Comparison of ENCODE assay signal across 8 mouse cellular contexts in genomic region chr14:84444276-84444662, GRCm38 (mm10). TPM values are rescaled to one million over a fixed set of nuclear protein-coding genes. Genes with fewer than 3 reads are reported as not detected.
A peak's percentile ranks its signal among the peaks of the same experiment; 100 is the strongest.
DNase-seq lines count a peak whose midpoint lies in the region; ATAC-seq and TF ChIP-seq lines count a peak whose summit lies in the region.

No protein-coding gene starts in this region.

- no peaks in the 10 kb centered on the region for H3K9me3 ChIP-seq in lung, embryonic 14.5 days (ENCODE audit: low read depth, low read length)
- H3K9me3 ChIP-seq in embryonic facial prominence, embryonic 11.5 days (replicated peaks; ENCODE audit: control insufficient read depth, low read length), result no peaks in the 10 kb centered on the region
- no peaks in the 10 kb centered on the region for H3K9me3 ChIP-seq in stomach, embryonic 15.5 days

- no peaks in the 10 kb centered on the region for H3K36me3 ChIP-seq in lung, embryonic 14.5 days (ENCODE audit: insufficient read depth)
- H3K36me3 ChIP-seq in embryonic facial prominence, embryonic 11.5 days (replicated peaks; ENCODE audit: control insufficient read depth, insufficient read depth, low read depth, low read length), result no peaks in the 10 kb centered on the region
- H3K36me3 ChIP-seq in stomach, embryonic 15.5 days, result no peaks in the 10 kb centered on the region

- no peak overlapping the region for H3K27ac ChIP-seq in lung, embryonic 14.5 days (ENCODE audit: low read depth)
- H3K27ac ChIP-seq in embryonic facial prominence, embryonic 11.5 days (replicated peaks; ENCODE audit: low read depth, low read length), result no peak overlapping the region
- H3K27ac ChIP-seq in stomach, embryonic 15.5 days, result no peak overlapping the region

- no peak for TF ChIP-seq CTCF in lung, embryonic 14.5 days (IDR thresholded peaks at IDR 0.05; ENCODE audit: low read depth)

- H3K4me1 ChIP-seq in lung, embryonic 14.5 days (ENCODE audit: insufficient read depth), result no peaks in the 10 kb centered on the region
- no peaks in the 10 kb centered on the region; the same call in 1 of the 2 replicates for H3K4me1 ChIP-seq in embryonic facial prominence, embryonic 11.5 days (ENCODE audit: control insufficient read depth, insufficient read depth, low read length)
- H3K4me1 ChIP-seq in stomach, embryonic 15.5 days, result peaks cover 17% of the 10 kb centered on the region

- DNase-seq in lung, embryonic 14.5 days, result peak; percentile 46
- DNase-seq in lung, postnatal 36 days, result no peak
- peak; percentile 45 for DNase-seq in embryonic facial prominence, embryonic 11.5 days (ENCODE audit: low spot score)
- DNase-seq in heart, postnatal 4 days, result peak; percentile 13
- DNase-seq in layer of hippocampus, postnatal 14 days (ENCODE audit: low spot score in 2 of 2), result peak; percentile 41 to 53
- DNase-seq in mesoderm, embryonic 11.5 days (ENCODE audit: low read depth, low spot score), result peak; percentile 34
- no peak for DNase-seq in ovary, postnatal 14 days (ENCODE audit: low spot score)

- H3K9ac ChIP-seq in lung, embryonic 14.5 days, result peak overlapping the region; percentile 45
- H3K9ac ChIP-seq in embryonic facial prominence, embryonic 11.5 days (replicated peaks; ENCODE audit: low read length), result peak overlapping the region; percentile 22; the same call in 1 of the 2 replicates
- no peak overlapping the region for H3K9ac ChIP-seq in stomach, embryonic 15.5 days

- no peak for ATAC-seq in lung, embryonic 14.5 days (ENCODE audit: insufficient read depth)
- no peak for ATAC-seq in embryonic facial prominence, embryonic 11.5 days (replicated peaks; ENCODE audit: insufficient number of reproducible peaks, low FRiP score, low TSS enrichment, low read depth)
- no peak for ATAC-seq in stomach, embryonic 15.5 days (ENCODE audit: insufficient read depth, low FRiP score, low read depth)

- H3K4me2 ChIP-seq in lung, embryonic 14.5 days, result peak overlapping the region; percentile 89
- H3K4me2 ChIP-seq in embryonic facial prominence, embryonic 11.5 days (ENCODE audit: low read depth, low read length), result peak overlapping the region; percentile 88
- H3K4me2 ChIP-seq in stomach, embryonic 15.5 days, result peak overlapping the region; percentile 91

- peak overlapping the region; percentile 57 for H3K4me3 ChIP-seq in lung, embryonic 14.5 days (ENCODE audit: low read depth, low read length)
- peak overlapping the region; percentile 59 for H3K4me3 ChIP-seq in embryonic facial prominence, embryonic 11.5 days (ENCODE audit: low read depth, low read length)
- peak overlapping the region; percentile 55 for H3K4me3 ChIP-seq in stomach, embryonic 15.5 days (replicated peaks)

- H3K27me3 ChIP-seq in lung, embryonic 14.5 days (ENCODE audit: insufficient read depth, low read length), result peaks cover 19% of the 10 kb centered on the region
- H3K27me3 ChIP-seq in embryonic facial prominence, embryonic 11.5 days (ENCODE audit: control insufficient read depth, insufficient read depth, low read length), result peaks cover 24% of the 10 kb centered on the region
- peaks cover 31% of the 10 kb centered on the region for H3K27me3 ChIP-seq in stomach, embryonic 15.5 days (replicated peaks)

- WGBS in lung, embryonic 14.5 days, result under 1% methylated on average over 21 of the region's 21 CpGs
- WGBS in embryonic facial prominence, embryonic 11.5 days, result under 1% methylated on average over 21 of the region's 21 CpGs
- under 1% methylated on average over 21 of the region's 21 CpGs for WGBS in stomach, embryonic 15.5 days

RNA-seq across cellular contexts. Expression of gene Pcdh17, which starts 0.9 kb away (rescaled TPM):
- polyA plus RNA-seq in lung, embryonic 14.5 days (2014; fragmentation: Nextera tagmentation; extraction: Ambion mirVana), result 20.6 and 21.6 TPM in 2 replicates
- polyA plus RNA-seq in embryonic facial prominence, embryonic 11.5 days (2014; fragmentation: Nextera tagmentation; extraction: Ambion mirVana), result 5.7 and 7.0 TPM in 2 replicates
- 10 to 100 TPM; 20.3 to 21.4 TPM for total RNA-seq in heart, postnatal 4 days (2021)
- total RNA-seq in layer of hippocampus, postnatal 14 days (2021), result 10 to 100 TPM; 40.8 to 42.5 TPM
- 6.2 and 6.6 TPM in 2 replicates for polyA plus RNA-seq in stomach, embryonic 15.5 days (2015; fragmentation: Nextera tagmentation; extraction: Ambion mirVana)

Comparison
In these comparisons a context has a peak if more than half of its experiments do, and no peak if none do; other contexts are left out.
1. DNase-seq: peak in lung, embryonic 14.5 days (single experiment), embryonic facial prominence, embryonic 11.5 days (single experiment), heart, postnatal 4 days (single experiment), layer of hippocampus, postnatal 14 days (2 of 2) and mesoderm, embryonic 11.5 days (single experiment); none in lung, postnatal 36 days (single experiment) and ovary, postnatal 14 days (single experiment).
2. Peak in every context shown above with its lines, with median percentiles within 50 percentile points of each other: H3K4me2 ChIP-seq and H3K4me3 ChIP-seq.